Mouse (Mus musculus) midbrain, embryonic 11.5 days (tissue): ENCODE measurements around the gene Cpne5. TPM values are rescaled to one million over a fixed set of nuclear protein-coding genes. Genes with fewer than 3 reads are reported as not detected.
"Not testable (repeated sequence)": the region's sequence is repeated elsewhere in the genome, so short reads cannot be mapped to it uniquely, and the experiment has no call there.

Source experiments
- ATAC-seq: fragments of 200-750 bp; cut with Nextera tagmentation; 2 replicates; pipeline ENCODE4 v1.8.0; 2017; ENCODE audit warnings: moderate TSS enrichment, moderate library complexity; ENCODE audit not compliant: low FRiP score
- DNase-seq: peaks from one replicate; pipeline ENCODE4 v3.0.0; 2015; ENCODE audit warnings: low spot score; ENCODE audit errors: missing footprints
- H3K27ac ChIP-seq: fragments of 300-500 bp; sonication (generic); 2 replicates; pipeline ENCODE4 v1.5.1; 2014; ENCODE audit warnings: low read depth, low read length
- H3K27me3 ChIP-seq: fragments of 300-500 bp; sonication (generic); 2 replicates; pipeline ENCODE4 v1.6.1; 2014; ENCODE audit warnings: mild to moderate bottlenecking, low read length, moderate library complexity, mixed read lengths; ENCODE audit not compliant: control insufficient read depth, insufficient read depth
- H3K36me3 ChIP-seq: fragments of 300-500 bp; sonication (generic); 2 replicates; pipeline ENCODE4 v1.6.1; 2014; ENCODE audit warnings: mild to moderate bottlenecking, low read length, moderate library complexity, mixed read lengths; ENCODE audit not compliant: control insufficient read depth, insufficient read depth
- H3K4me1 ChIP-seq: fragments of 300-500 bp; sonication (generic); 2 replicates; pipeline ENCODE4 v1.6.1; 2014; ENCODE audit warnings: low read length; ENCODE audit not compliant: control insufficient read depth, insufficient read depth
- H3K4me2 ChIP-seq: fragments of 300-500 bp; sonication (generic); 2 replicates; pipeline ENCODE4 v1.6.1; 2014; ENCODE audit warnings: mild to moderate bottlenecking, moderate library complexity
- H3K4me3 ChIP-seq: fragments of 300-500 bp; sonication (generic); 2 replicates; pipeline ENCODE4 v1.5.1; 2014; ENCODE audit warnings: low read depth, low read length
- H3K9ac ChIP-seq: fragments of 300-500 bp; sonication (generic); 2 replicates; pipeline ENCODE4 v1.6.1; 2014; ENCODE audit warnings: low read length
- H3K9me3 ChIP-seq: fragments of 300-500 bp; sonication (generic); 2 replicates; pipeline ENCODE4 v1.6.1; 2016; ENCODE audit warnings: low read length; ENCODE audit not compliant: control insufficient read depth
- WGBS: fragments of 180-500 bp; shearing (Covaris S2); extraction: QIAGEN DNeasy Blood & Tissue Kit; methylation state at CpG from one replicate; pipeline ENCODE4 v1.1.7; 2014; 5-methylcytosine and 5-hydroxymethylcytosine counted together
- polyA plus RNA-seq: library from polyadenylated mRNA; unstranded; fragments of >200 nt; fragmentation: Nextera tagmentation; extraction: Ambion mirVana; gene quantifications from 2 replicates; pipeline ENCODE4 v1.2.1, GENCODE M21; 2014

The Cpne5 gene
- polyA plus RNA-seq, 1 experiment from 2014 or later, result 7.4 TPM

DNA sequence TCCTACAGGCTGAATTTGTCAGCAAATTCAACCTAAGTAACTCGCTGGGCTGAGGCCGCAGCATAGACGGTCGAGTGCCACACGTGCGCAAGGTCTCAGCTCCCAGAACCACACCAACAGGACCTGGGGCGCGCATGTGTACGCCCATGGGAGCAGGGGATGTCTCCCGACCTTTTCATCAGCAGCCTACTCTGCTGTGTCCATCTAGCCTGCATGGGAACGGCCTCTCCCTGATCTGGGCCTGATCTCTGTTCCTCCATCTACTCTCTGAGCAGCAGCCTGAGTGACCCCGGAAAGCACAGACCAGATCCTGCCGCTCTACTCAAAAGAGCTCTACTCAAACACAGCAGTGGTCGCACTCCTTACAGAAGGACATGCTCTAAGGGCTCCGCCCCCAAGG, 22.5 kb upstream of the Cpne5 start:
- H3K27ac ChIP-seq, result no peak overlapping the region
- WGBS, result 89% methylated on average over 15 of the region's 15 CpGs
- ATAC-seq, result no peak
- peaks cover 17% of the 10 kb centered on the region for H3K4me1 ChIP-seq
- no peak overlapping the region for H3K4me3 ChIP-seq
- H3K4me2 ChIP-seq, result no peak overlapping the region
- H3K9me3 ChIP-seq, result no peaks in the 10 kb centered on the region
- no peaks in the 10 kb centered on the region for H3K27me3 ChIP-seq
- peaks cover 14% of the 10 kb centered on the region for H3K36me3 ChIP-seq
- DNase-seq, result no peak
- H3K9ac ChIP-seq, result no peak overlapping the region

DNA sequence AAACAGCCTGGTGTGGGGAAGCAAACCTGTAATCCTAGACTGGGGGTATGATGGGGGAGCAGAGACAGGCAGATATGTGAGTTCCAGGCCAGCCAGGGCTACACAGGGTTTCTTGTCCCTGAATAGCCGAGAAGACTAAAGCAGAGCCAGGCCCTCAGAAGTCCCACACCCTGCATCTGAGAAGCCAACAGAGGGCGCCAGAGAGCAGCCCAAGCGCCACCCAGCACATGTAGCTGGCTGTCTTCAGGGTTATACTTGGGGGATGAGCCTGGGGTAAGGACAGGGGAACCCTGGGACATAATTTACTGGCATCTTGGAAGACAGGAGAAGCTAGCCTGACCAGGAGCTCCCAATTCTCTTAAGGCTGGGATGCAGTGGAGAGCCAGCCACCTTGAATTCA, 21.5 kb upstream of the Cpne5 start:
- DNase-seq (peak; percentile 98), ATAC-seq (peak; percentile 59)
- Histone ChIP-seq H3K9ac (no peak overlapping the region), H3K36me3 (peaks cover 14% of the 10 kb centered on the region), H3K4me1 (peaks cover 15% of the 10 kb centered on the region), H3K4me2 (no peak overlapping the region), H3K4me3 (no peak overlapping the region), H3K27me3 (no peaks in the 10 kb centered on the region), H3K27ac (no peak overlapping the region), H3K9me3 (no peaks in the 10 kb centered on the region)
- 12% methylated on average over 3 of the region's 3 CpGs for WGBS

DNA sequence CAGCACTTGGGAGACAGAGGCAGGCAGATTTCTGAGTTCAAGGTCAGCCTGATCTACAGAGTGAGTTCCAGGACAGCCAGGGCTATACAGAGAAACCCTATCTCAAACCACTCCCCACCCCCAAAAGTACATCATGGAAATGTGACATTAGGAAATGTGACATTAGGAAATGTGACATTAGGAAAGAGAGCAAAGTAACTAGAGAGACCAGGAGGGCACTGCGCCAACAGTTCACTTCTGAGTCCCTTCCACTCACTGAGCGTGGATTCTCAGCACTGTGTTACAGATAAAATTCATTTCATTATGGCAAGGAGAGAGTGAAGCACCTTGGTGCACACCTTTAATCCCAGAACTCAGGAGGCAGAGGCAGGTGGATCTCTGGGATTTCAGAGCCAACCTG, 21.0 kb upstream of the Cpne5 start:
- WGBS, result 97% methylated on average over 2 of the region's 2 CpGs
- Histone ChIP-seq H3K9me3 (no peaks in the 10 kb centered on the region), H3K27ac (no peak overlapping the region), H3K9ac (no peak overlapping the region), H3K36me3 (peaks cover 14% of the 10 kb centered on the region), H3K4me1 (peaks cover 12% of the 10 kb centered on the region), H3K4me3 (no peak overlapping the region), H3K27me3 (no peaks in the 10 kb centered on the region), H3K4me2 (no peak overlapping the region)
- ATAC-seq, result no peak
- DNase-seq, result no peak

- Histone ChIP-seq H3K27ac (no peak overlapping the region), H3K4me3 (no peak overlapping the region), H3K36me3 (peaks cover 14% of the 10 kb centered on the region), H3K27me3 (no peaks in the 10 kb centered on the region), H3K4me1 (peaks cover 11% of the 10 kb centered on the region), H3K9me3 (no peaks in the 10 kb centered on the region), H3K9ac (no peak overlapping the region), H3K4me2 (no peak overlapping the region)
- WGBS, result 90% methylated on average over 10 of the region's 10 CpGs
- no peak for DNase-seq
- ATAC-seq, result no peak
Observed at GRCm38 (mm10) chr17:29258025-29258558, 20.1 kb upstream of the Cpne5 start.

DNA sequence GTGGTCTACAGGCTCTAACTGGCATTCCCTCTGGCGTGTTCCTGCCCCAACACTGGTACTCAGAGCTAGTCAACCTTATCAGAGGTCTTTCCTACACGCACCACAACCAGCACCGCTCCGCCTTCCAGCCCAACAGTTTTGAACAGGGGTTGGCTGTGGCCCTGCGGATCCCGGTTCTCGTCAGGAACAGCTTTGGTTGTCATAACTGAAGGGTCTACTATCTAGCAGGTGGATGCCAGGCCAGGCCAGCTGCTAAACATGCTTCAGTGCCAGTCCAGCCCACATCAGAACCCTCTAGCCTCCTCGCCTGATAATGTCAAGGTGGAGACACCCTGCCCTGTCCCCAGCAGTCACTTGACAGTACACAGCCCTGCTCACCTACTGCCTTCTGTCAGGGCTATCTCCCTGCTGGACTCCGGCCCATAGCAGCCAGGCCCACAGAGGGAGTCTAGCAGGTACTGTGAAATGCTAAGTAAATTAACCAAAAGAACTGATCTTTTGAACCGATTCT, 19.1 kb upstream of the Cpne5 start:
- H3K4me2 ChIP-seq, result no peak overlapping the region
- no peaks in the 10 kb centered on the region for H3K27me3 ChIP-seq
- H3K36me3 ChIP-seq, result peaks cover 14% of the 10 kb centered on the region
- ATAC-seq (no peak), DNase-seq (no peak)
- no peak overlapping the region for H3K27ac ChIP-seq
- no peaks in the 10 kb centered on the region for H3K9me3 ChIP-seq
- H3K4me3 ChIP-seq, result no peak overlapping the region
- WGBS, result 94% methylated on average over 10 of the region's 10 CpGs
- no peak overlapping the region for H3K9ac ChIP-seq
- H3K4me1 ChIP-seq, result peaks cover 2% of the 10 kb centered on the region; the same call in 1 of the 2 replicates

GRCm38 (mm10) chr17:29256507-29256906, 18.5 kb upstream of the Cpne5 start:
- Histone ChIP-seq H3K9me3 (no peaks in the 10 kb centered on the region), H3K4me2 (no peak overlapping the region), H3K4me1 (peaks cover 2% of the 10 kb centered on the region; the same call in 1 of the 2 replicates), H3K9ac (no peak overlapping the region), H3K27me3 (no peaks in the 10 kb centered on the region), H3K4me3 (no peak overlapping the region), H3K36me3 (peaks cover 14% of the 10 kb centered on the region), H3K27ac (no peak overlapping the region)
- DNase-seq (no peak), ATAC-seq (no peak)
- 79% methylated on average over 6 of the region's 6 CpGs for WGBS

DNA sequence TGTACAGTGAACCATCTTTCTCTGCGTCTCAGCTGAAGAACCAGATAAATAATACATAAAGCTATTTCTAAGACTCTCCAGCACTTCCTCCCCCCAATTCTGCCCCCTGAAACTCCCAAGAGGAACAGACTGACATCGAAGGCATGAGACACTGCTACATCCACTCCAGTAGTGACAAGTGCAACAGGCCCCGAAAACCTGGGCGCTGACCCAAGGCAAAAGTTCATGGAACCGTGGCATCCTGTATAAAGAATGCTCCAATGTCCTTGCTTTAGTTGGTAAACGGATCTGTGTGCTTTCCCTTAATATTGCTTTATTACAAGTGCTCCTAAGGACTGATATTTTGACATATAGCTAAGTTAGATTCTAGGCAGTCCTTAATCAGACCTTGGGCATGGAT, 16.8 kb upstream of the Cpne5 start:
- H3K9ac ChIP-seq, H3K4me3 ChIP-seq, H3K4me1 ChIP-seq, ATAC-seq, H3K27ac ChIP-seq, H3K9me3 ChIP-seq, H3K27me3 ChIP-seq, DNase-seq, H3K4me2 ChIP-seq: not testable (repeated sequence)
- WGBS, result 93% methylated on average over 6 of the region's 6 CpGs
- H3K36me3 ChIP-seq, result peaks cover 18% of the 10 kb centered on the region

DNA sequence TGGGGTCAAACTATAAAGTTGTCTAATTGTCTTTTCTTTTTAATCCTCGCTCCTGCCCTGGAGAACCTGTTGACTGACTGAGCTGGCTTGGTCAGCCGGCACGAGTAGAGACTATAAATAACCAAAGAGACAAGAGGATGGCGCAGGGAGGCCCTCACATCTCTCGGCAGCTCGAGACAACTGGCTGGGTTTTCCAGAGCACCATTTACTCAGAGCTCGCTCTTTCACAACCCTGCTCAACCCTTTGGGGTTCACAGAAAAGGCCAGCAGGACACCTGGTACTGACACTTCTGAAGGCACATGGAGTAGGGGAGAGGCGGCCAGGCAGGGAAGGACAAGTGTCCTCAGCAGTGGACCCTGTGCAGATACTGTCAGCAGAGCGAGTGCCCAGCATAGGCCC, 15.7 kb upstream of the Cpne5 start:
- Histone ChIP-seq H3K9me3 (no peaks in the 10 kb centered on the region), H3K27me3 (no peaks in the 10 kb centered on the region), H3K4me2 (no peak overlapping the region), H3K9ac (no peak overlapping the region), H3K4me3 (no peak overlapping the region), H3K27ac (no peak overlapping the region), H3K36me3 (peaks cover 18% of the 10 kb centered on the region), H3K4me1 (no peaks in the 10 kb centered on the region)
- DNase-seq (no peak), ATAC-seq (no peak)
- 93% methylated on average over 9 of the region's 9 CpGs for WGBS

- peaks cover 13% of the 10 kb centered on the region for H3K36me3 ChIP-seq
Observed at GRCm38 (mm10) chr17:29253236-29253635, 15.3 kb upstream of the Cpne5 start.

More at GRCm38 (mm10) chr17:29253236-29253635, 15.3 kb upstream of the Cpne5 start:
- no peaks in the 10 kb centered on the region for H3K9me3 ChIP-seq
- H3K27me3 ChIP-seq, result no peaks in the 10 kb centered on the region
- H3K27ac ChIP-seq, result no peak overlapping the region
- H3K4me2 ChIP-seq, result no peak overlapping the region
- 82% methylated on average over 2 of the region's 2 CpGs for WGBS
- H3K4me3 ChIP-seq, result no peak overlapping the region
- ATAC-seq (no peak), DNase-seq (no peak)
- H3K4me1 ChIP-seq, result no peaks in the 10 kb centered on the region
- H3K9ac ChIP-seq, result no peak overlapping the region
